Mouse (Mus musculus) brain, embryonic 14.5 days (tissue): ENCODE measurements around the gene Myo5c.

ENCODE experiments used
- CTCF ChIP-seq: fragments of 200-500 bp; IDR thresholded peaks from 2 replicates; pipeline ENCODE4 v1.5.1; 2012; ENCODE audit warnings: inconsistent platforms, mild to moderate bottlenecking, moderate library complexity, borderline replicate concordance; ENCODE audit not compliant: insufficient read depth, insufficient read length; ENCODE audit errors: extremely low read depth
- POLR2A ChIP-seq: fragments of 200-500 bp; IDR thresholded peaks from 2 replicates; pipeline ENCODE4 v1.6.1; 2012; ENCODE audit warnings: mild to moderate bottlenecking, inconsistent platforms, borderline replicate concordance; ENCODE audit not compliant: poor library complexity, insufficient read depth, insufficient read length, severe bottlenecking; ENCODE audit errors: extremely low read depth

DNA sequence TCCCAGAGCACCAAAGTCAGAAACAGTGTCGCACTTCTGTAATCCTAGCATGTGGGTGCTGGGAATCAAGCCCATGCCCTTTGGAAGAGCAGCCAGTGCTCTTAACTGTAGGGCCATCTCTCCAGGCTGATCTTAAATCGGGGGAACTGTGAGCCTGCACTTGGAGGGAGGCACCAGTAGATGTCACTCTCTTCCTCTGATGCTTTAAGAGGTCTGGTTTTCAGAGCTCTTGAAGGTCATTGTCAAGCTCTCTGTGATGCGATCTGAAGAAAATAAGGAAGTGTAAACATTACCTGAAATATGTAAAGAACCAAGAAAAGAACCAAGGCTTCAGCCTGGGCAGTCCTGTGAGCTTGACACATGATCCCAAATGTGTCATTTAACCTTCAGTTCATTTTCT is 51.0 kb downstream of the Myo5c start:
- TF ChIP-seq CTCF (peak; percentile 88), POLR2A (no peak)
